Mouse (Mus musculus): Measurements from ENCODE around the gene Hoxb4. TPM values are rescaled to one million over a fixed set of nuclear protein-coding genes. Genes with fewer than 3 reads are reported as not detected.
A peak's percentile ranks its signal among the peaks of the same experiment; 100 is the strongest.

Gene Hoxb4
- polyA plus RNA-seq, 1 experiment from 2014 or later: 3.6 TPM

GRCm38 (mm10) chr11:96318368-96319070, 452 bp downstream of the Hoxb4 start:
- H3K9ac ChIP-seq (ENCODE audit: low read depth, low read length): peak overlapping the region; percentile 98
- H3K4me1 ChIP-seq (replicated peaks; ENCODE audit: insufficient read depth, low read length): peaks cover 31% of the 10 kb centered on the region
- peak overlapping the region; percentile 83 for H3K4me3 ChIP-seq (replicated peaks; ENCODE audit: low read depth, low read length)
- no peaks in the 10 kb centered on the region for H3K27me3 ChIP-seq (ENCODE audit: insufficient read depth, low read length)
- 0 out of 2 replicates have a peak, but pooled peaks cover 7% of the 10 kb centered on the region for H3K36me3 ChIP-seq (ENCODE audit: insufficient read depth, low read length)
- ATAC-seq (replicated peaks; ENCODE audit: low FRiP score, low read depth) (peak; percentile 74), DNase-seq (ENCODE audit: low spot score) (peak; percentile 97)
- H3K9me3 ChIP-seq (replicated peaks; ENCODE audit: low read length): no peaks in the 10 kb centered on the region
- TF ChIP-seq CTCF (IDR thresholded peaks at IDR 0.05; ENCODE audit: low read depth): no peak
- H3K4me2 ChIP-seq (ENCODE audit: low read length): peak overlapping the region; percentile 96
- peak overlapping the region; percentile 99 for H3K27ac ChIP-seq
- WGBS: under 1% methylated on average over 45 of the region's 45 CpGs

GRCm38 (mm10) chr11:96319071-96319902, 1.2 kb downstream of the Hoxb4 start:
- TF ChIP-seq CTCF (IDR thresholded peaks at IDR 0.05; ENCODE audit: low read depth): no peak
- H3K36me3 ChIP-seq (ENCODE audit: insufficient read depth, low read length): 0 out of 2 replicates have a peak, but pooled peaks cover 7% of the 10 kb centered on the region
- peak overlapping the region; percentile 99 for H3K27ac ChIP-seq
- H3K9me3 ChIP-seq (replicated peaks; ENCODE audit: low read length): no peaks in the 10 kb centered on the region
- peak overlapping the region; percentile 83 for H3K4me3 ChIP-seq (replicated peaks; ENCODE audit: low read depth, low read length)
- DNase-seq (ENCODE audit: low spot score) (peak; percentile 98), ATAC-seq (replicated peaks; ENCODE audit: low FRiP score, low read depth) (peak; percentile 80)
- peak overlapping the region; percentile 96 for H3K4me2 ChIP-seq (ENCODE audit: low read length)
- H3K9ac ChIP-seq (ENCODE audit: low read depth, low read length): peak overlapping the region; percentile 98
- under 1% methylated on average over 34 of the region's 34 CpGs for WGBS
- peaks cover 37% of the 10 kb centered on the region for H3K4me1 ChIP-seq (replicated peaks; ENCODE audit: insufficient read depth, low read length)
- H3K27me3 ChIP-seq (ENCODE audit: insufficient read depth, low read length): no peaks in the 10 kb centered on the region

GRCm38 (mm10) chr11:96319910-96320309, 1.8 kb downstream of the Hoxb4 start:
- Histone ChIP-seq H3K9ac (ENCODE audit: low read depth, low read length) (peak overlapping the region; percentile 88), H3K36me3 (ENCODE audit: insufficient read depth, low read length) (0 out of 2 replicates have a peak, but pooled peaks cover 7% of the 10 kb centered on the region), H3K4me1 (replicated peaks; ENCODE audit: insufficient read depth, low read length) (peaks cover 40% of the 10 kb centered on the region), H3K27me3 (ENCODE audit: insufficient read depth, low read length) (no peaks in the 10 kb centered on the region), H3K4me3 (replicated peaks; ENCODE audit: low read depth, low read length) (peak overlapping the region; percentile 83), H3K27ac (peak overlapping the region; percentile 99), H3K9me3 (replicated peaks; ENCODE audit: low read length) (no peaks in the 10 kb centered on the region), H3K4me2 (ENCODE audit: low read length) (peak overlapping the region; percentile 96)
- DNase-seq (ENCODE audit: low spot score): peak; percentile 82
- ATAC-seq (replicated peaks; ENCODE audit: low FRiP score, low read depth): 0 out of 2 replicates have a peak, but pooled peaks have one; percentile 0
- TF ChIP-seq CTCF (IDR thresholded peaks at IDR 0.05; ENCODE audit: low read depth): no peak
- WGBS: under 1% methylated on average over 29 of the region's 29 CpGs

GRCm38 (mm10) chr11:96320688-96321087, 2.6 kb downstream of the Hoxb4 start:
- no peaks in the 10 kb centered on the region for H3K9me3 ChIP-seq (replicated peaks; ENCODE audit: low read length)
- ATAC-seq (replicated peaks; ENCODE audit: low FRiP score, low read depth) (no peak), DNase-seq (ENCODE audit: low spot score) (no peak)
- peaks cover 42% of the 10 kb centered on the region for H3K4me1 ChIP-seq (replicated peaks; ENCODE audit: insufficient read depth, low read length)
- H3K36me3 ChIP-seq (ENCODE audit: insufficient read depth, low read length): 0 out of 2 replicates have a peak, but pooled peaks cover 7% of the 10 kb centered on the region
- peak overlapping the region; percentile 99 for H3K27ac ChIP-seq
- H3K4me3 ChIP-seq (replicated peaks; ENCODE audit: low read depth, low read length): peak overlapping the region; percentile 83
- 10% methylated on average over 17 of the region's 17 CpGs for WGBS
- H3K4me2 ChIP-seq (ENCODE audit: low read length): peak overlapping the region; percentile 96
- no peaks in the 10 kb centered on the region for H3K27me3 ChIP-seq (ENCODE audit: insufficient read depth, low read length)
- no peak for TF ChIP-seq CTCF (IDR thresholded peaks at IDR 0.05; ENCODE audit: low read depth)
- peak overlapping the region; percentile 88 for H3K9ac ChIP-seq (ENCODE audit: low read depth, low read length)

- Histone ChIP-seq H3K27ac (peak overlapping the region; percentile 99), H3K4me2 (ENCODE audit: low read length) (peak overlapping the region; percentile 96), H3K9me3 (replicated peaks; ENCODE audit: low read length) (no peaks in the 10 kb centered on the region), H3K27me3 (ENCODE audit: insufficient read depth, low read length) (no peaks in the 10 kb centered on the region), H3K36me3 (ENCODE audit: insufficient read depth, low read length) (peaks cover 13% of the 10 kb centered on the region; the same call in 1 of the 2 replicates), H3K9ac (ENCODE audit: low read depth, low read length) (peak overlapping the region; percentile 88), H3K4me3 (replicated peaks; ENCODE audit: low read depth, low read length) (peak overlapping the region; percentile 22), H3K4me1 (replicated peaks; ENCODE audit: insufficient read depth, low read length) (peaks cover 44% of the 10 kb centered on the region)
- no peak for TF ChIP-seq CTCF (IDR thresholded peaks at IDR 0.05; ENCODE audit: low read depth)
- WGBS: 16% methylated on average over 5 of the region's 5 CpGs
- DNase-seq (ENCODE audit: low spot score): no peak
- ATAC-seq (replicated peaks; ENCODE audit: low FRiP score, low read depth): no peak
These were observed 3.8 kb downstream of the Hoxb4 start for GRCm38 (mm10) chr11:96321846-96322245.

- H3K9ac ChIP-seq (ENCODE audit: low read depth, low read length): peak overlapping the region; percentile 88
- H3K4me1 ChIP-seq (replicated peaks; ENCODE audit: insufficient read depth, low read length): peaks cover 52% of the 10 kb centered on the region
These were observed 4.7 kb downstream of the Hoxb4 start for GRCm38 (mm10) chr11:96322738-96323137.

More at GRCm38 (mm10) chr11:96322738-96323137, 4.7 kb downstream of the Hoxb4 start:
- peak overlapping the region; percentile 22 for H3K4me3 ChIP-seq (replicated peaks; ENCODE audit: low read depth, low read length)
- H3K27me3 ChIP-seq (ENCODE audit: insufficient read depth, low read length): no peaks in the 10 kb centered on the region
- peak overlapping the region; percentile 96 for H3K4me2 ChIP-seq (ENCODE audit: low read length)
- TF ChIP-seq CTCF (IDR thresholded peaks at IDR 0.05; ENCODE audit: low read depth): no peak
- H3K36me3 ChIP-seq (ENCODE audit: insufficient read depth, low read length): peaks cover 13% of the 10 kb centered on the region; the same call in 1 of the 2 replicates
- 41% methylated on average over 6 of the region's 6 CpGs for WGBS
- no peak for DNase-seq (ENCODE audit: low spot score)
- peak overlapping the region; percentile 99 for H3K27ac ChIP-seq
- no peak for ATAC-seq (replicated peaks; ENCODE audit: low FRiP score, low read depth)
- no peaks in the 10 kb centered on the region for H3K9me3 ChIP-seq (replicated peaks; ENCODE audit: low read length)
